In the genomic region with DNA sequence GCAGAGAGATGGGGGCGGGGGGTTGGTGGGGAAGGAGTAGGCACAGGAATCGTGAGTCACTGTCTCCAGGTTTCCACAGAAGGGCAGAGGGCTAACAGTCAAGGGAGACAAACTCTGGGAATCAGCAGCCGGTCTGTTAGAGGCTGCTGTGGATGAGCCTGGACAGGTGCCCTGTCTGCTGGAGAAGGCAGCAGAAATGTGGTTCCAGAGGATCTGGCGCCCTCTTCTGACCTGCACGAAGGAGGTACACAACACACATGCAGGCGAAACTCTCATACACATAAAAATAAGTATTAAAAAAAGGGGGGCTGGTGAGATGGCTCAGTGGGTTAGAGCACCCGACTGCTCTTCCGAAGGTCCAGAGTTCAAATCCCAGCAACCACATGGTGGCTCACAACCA, we compare ENCODE assay signal across 11 mouse cellular contexts. TPM values are rescaled to one million over a fixed set of nuclear protein-coding genes. Genes with fewer than 3 reads are reported as not detected.
DNase-seq lines count a peak whose midpoint lies in the region; ATAC-seq and TF ChIP-seq lines count a peak whose summit lies in the region.
"Had no signal": no experiment of that assay in that cellular context is flagged by ENCODE, and none has a peak within 500 bp of the region (broad histone marks: within the 10 kb centered on the region; RNA-seq: fewer than 3 reads in every experiment).

No protein-coding gene starts in this region.

- H3K4me2 ChIP-seq in liver, postnatal 0 days (ENCODE audit: low read depth, low read length): no peak overlapping the region
- H3K4me2 ChIP-seq: embryonic facial prominence, embryonic 15.5 days; lung, embryonic 15.5 days had no signal

- H3K36me3 ChIP-seq in MEL (ENCODE audit: control insufficient read depth in 1 of 2, insufficient read depth in 2 of 2, low read length in 2 of 2): no peaks in the 10 kb centered on the region
- H3K36me3 ChIP-seq in liver, postnatal 0 days (replicated peaks; ENCODE audit: insufficient read depth, low read length): no peaks in the 10 kb centered on the region
- H3K36me3 ChIP-seq: embryonic facial prominence, embryonic 15.5 days; lung, embryonic 15.5 days had no signal

- TF ChIP-seq EP300 in MEL (IDR thresholded peaks at IDR 0.05; ENCODE audit: low read depth in 1 of 2, low read length in 2 of 2): no peak
- no peak for TF ChIP-seq EP300 in liver, postnatal 0 days (IDR thresholded peaks at IDR 0.05; ENCODE audit: low read depth)

- no peaks in the 10 kb centered on the region for H3K79me2 ChIP-seq in MEL (ENCODE audit: control insufficient read depth, insufficient read depth, low read length, poor library complexity)

- no peaks in the 10 kb centered on the region for H3K4me1 ChIP-seq in MEL (ENCODE audit: control insufficient read depth in 1 of 2, insufficient read depth in 2 of 2, low read length in 2 of 2)
- H3K4me1 ChIP-seq in liver, postnatal 0 days (ENCODE audit: insufficient read depth): no peaks in the 10 kb centered on the region
- H3K4me1 ChIP-seq: embryonic facial prominence, embryonic 15.5 days; lung, embryonic 15.5 days had no signal

- ATAC-seq in liver, postnatal 0 days: no peak

- no peak for DNase-seq in layer of hippocampus, adult 2 months (ENCODE audit: low spot score in 2 of 2)
- DNase-seq in layer of hippocampus, postnatal 36 days: no peak
- peak; percentile 50 for DNase-seq in MEL (ENCODE audit: low read depth, low spot score)
- peak; percentile 3 for DNase-seq in c-Kit-positive CD71-positive TER-119-negative erythroid progenitor cells, embryonic 14.5 days (ENCODE audit: low read depth)
- DNase-seq in liver, postnatal 0 days: peak; percentile 18
- DNase-seq in spleen, adult 18-20 months: no peak
- DNase-seq in left cerebral cortex, adult 9 months (ENCODE audit: low spot score in 2 of 2): no peak
- DNase-seq in heart, adult 9 months (ENCODE audit: low spot score in 2 of 2): no peak

- H3K9ac ChIP-seq in MEL (ENCODE audit: control insufficient read depth, low read depth, low read length, poor library complexity, severe bottlenecking): no peak overlapping the region
- no peak overlapping the region for H3K9ac ChIP-seq in liver, postnatal 0 days (replicated peaks)
- H3K9ac ChIP-seq: embryonic facial prominence, embryonic 15.5 days; lung, embryonic 15.5 days had no signal

- peak; percentile 56 for TF ChIP-seq RAD21 in MEL (IDR thresholded peaks at IDR 0.05; ENCODE audit: low read depth, low read length)

- no peak overlapping the region for H3K4me3 ChIP-seq in layer of hippocampus, adult 2 months
- H3K4me3 ChIP-seq in MEL (ENCODE audit: control insufficient read depth in 1 of 2, insufficient read depth in 1 of 2, low read depth in 2 of 2, low read length in 2 of 2): no peak overlapping the region
- no peak overlapping the region for H3K4me3 ChIP-seq in liver, postnatal 0 days (ENCODE audit: low read depth, low read length)
- H3K4me3 ChIP-seq: embryonic facial prominence, embryonic 15.5 days; lung, embryonic 15.5 days had no signal

- H3K27me3 ChIP-seq in MEL (ENCODE audit: control insufficient read depth in 1 of 2, insufficient read depth in 2 of 2, low read length in 2 of 2): peaks cover 2 to 6% of the 10 kb centered on the region in 2 experiments
- H3K27me3 ChIP-seq in liver, postnatal 0 days (ENCODE audit: insufficient read depth, low read length): no peaks in the 10 kb centered on the region
- H3K27me3 ChIP-seq: embryonic facial prominence, embryonic 15.5 days; lung, embryonic 15.5 days had no signal

- 54% methylated on average over 8 of the region's 8 CpGs for WGBS in liver, postnatal 0 days (ENCODE audit: insufficient replicate concordance)

- TF ChIP-seq CTCF in layer of hippocampus, adult 2 months (conservative IDR thresholded peaks at IDR 0.05): peak; percentile 33; the same call in 1 of the 2 replicates
- peak; percentile 7 to 63 (median 56); a peak in 4 of 6 replicates for TF ChIP-seq CTCF in MEL (IDR thresholded peaks at IDR 0.05 in 2 of 3, conservative IDR thresholded peaks at IDR 0.05 in 1 of 3; ENCODE audit: control insufficient read depth in 1 of 3, insufficient read depth in 1 of 3, low read depth in 2 of 3, low read length in 3 of 3, poor library complexity in 1 of 3, severe bottlenecking in 1 of 3)
- TF ChIP-seq CTCF in liver, postnatal 0 days (IDR thresholded peaks at IDR 0.05; ENCODE audit: low read depth): peak; percentile 39

- H3K9me3 ChIP-seq in MEL (replicated peaks; ENCODE audit: insufficient read depth, low read length): no peaks in the 10 kb centered on the region
- no peaks in the 10 kb centered on the region for H3K9me3 ChIP-seq in liver, postnatal 0 days (ENCODE audit: low read length)
- H3K9me3 ChIP-seq: embryonic facial prominence, embryonic 15.5 days; lung, embryonic 15.5 days had no signal

- H3K27ac ChIP-seq in layer of hippocampus, adult 2 months: no peak overlapping the region
- H3K27ac ChIP-seq in MEL (ENCODE audit: control insufficient read depth, low read depth, low read length): no peak overlapping the region
- no peak overlapping the region for H3K27ac ChIP-seq in liver, postnatal 0 days (ENCODE audit: low read depth)
- H3K27ac ChIP-seq: embryonic facial prominence, embryonic 15.5 days; lung, embryonic 15.5 days had no signal

- no peak for TF ChIP-seq POLR2A in MEL (IDR thresholded peaks at IDR 0.05; ENCODE audit: control insufficient read depth in 1 of 2, insufficient read depth in 1 of 2, low read depth in 1 of 2, low read length in 2 of 2, poor library complexity in 1 of 2)

TF ChIP-seq in MEL, 35 proteins besides CTCF, POLR2A, EP300 and RAD21:
- TF ChIP-seq USF1 (IDR thresholded peaks at IDR 0.05; ENCODE audit: low read depth, low read length) (no peak), HCFC1 (IDR thresholded peaks at IDR 0.05; ENCODE audit: low read depth, low read length) (no peak), ELF1 (IDR thresholded peaks at IDR 0.05; ENCODE audit: low read depth, low read length) (no peak), POLR2AphosphoS5 (IDR thresholded peaks at IDR 0.05; ENCODE audit: borderline replicate concordance, low read depth, low read length) (no peak), BHLHE40 (IDR thresholded peaks at IDR 0.05; ENCODE audit: borderline replicate concordance, low read depth, low read length) (no peak), CHD1 (IDR thresholded peaks at IDR 0.05; ENCODE audit: low read depth, low read length) (no peak), MAX (IDR thresholded peaks at IDR 0.05; ENCODE audit: low read length) (no peak), TCF12 (IDR thresholded peaks at IDR 0.05; ENCODE audit: low read depth, low read length) (no peak), MXI1 (IDR thresholded peaks at IDR 0.05; ENCODE audit: low read depth, low read length) (no peak), SMC3 (IDR thresholded peaks at IDR 0.05; ENCODE audit: low read depth, low read length) (peak; percentile 52), NRF1 (IDR thresholded peaks at IDR 0.05; ENCODE audit: insufficient read depth, low read depth, low read length, poor library complexity, severe bottlenecking) (no peak), UBTF (IDR thresholded peaks at IDR 0.05; ENCODE audit: borderline replicate concordance, insufficient read depth, low read depth, low read length) (no peak), MEF2A (IDR thresholded peaks at IDR 0.05; ENCODE audit: extremely low read depth, insufficient replicate concordance, low read depth, low read length, poor library complexity, severe bottlenecking) (no peak), ZC3H11A (IDR thresholded peaks at IDR 0.05; ENCODE audit: low read depth, low read length) (peak; percentile 28; the same call in 1 of the 2 replicates)
TF ChIP-seq in MEL: peak in this region for 2.

RNA-seq across cellular contexts. Expression of a gene that starts 13.3 kb away (rescaled TPM):
- not detected for total RNA-seq in layer of hippocampus, adult 2 months (2021)
- total RNA-seq in layer of hippocampus, postnatal 36 days (2021): not detected
- not detected in 2 replicates for total RNA-seq in MEL (2012; rRNA removed)
- not detected for polyA plus RNA-seq in MEL (2012; ENCODE audit: insufficient read depth in 1 of 2, insufficient read length in 2 of 2, low read depth in 1 of 2, low replicate concordance in 2 of 2, missing spikeins in 1 of 2)
- polyA plus RNA-seq in liver, postnatal 0 days (2015; fragmentation: Nextera tagmentation; extraction: Ambion mirVana): not detected in 2 replicates
- polyA plus RNA-seq: embryonic facial prominence, embryonic 15.5 days; lung, embryonic 15.5 days; stomach, embryonic 16.5 days had no signal

RNA-seq across cellular contexts. Expression of a gene that starts 27.9 kb away (rescaled TPM):
- total RNA-seq in layer of hippocampus, adult 2 months (2021): not detected
- total RNA-seq in layer of hippocampus, postnatal 36 days (2021): not detected
- not detected in 2 replicates for total RNA-seq in MEL (2012; rRNA removed)
- polyA plus RNA-seq in MEL (2012; ENCODE audit: insufficient read depth in 1 of 2, insufficient read length in 2 of 2, low read depth in 1 of 2, low replicate concordance in 2 of 2, missing spikeins in 1 of 2): not detected
- not detected in 2 replicates for polyA plus RNA-seq in liver, postnatal 0 days (2015; fragmentation: Nextera tagmentation; extraction: Ambion mirVana)
- polyA plus RNA-seq: embryonic facial prominence, embryonic 15.5 days; lung, embryonic 15.5 days had no signal

RNA-seq across cellular contexts. Expression of a gene that starts 55.5 kb away (rescaled TPM):
- 10 to 100 TPM; 39.0 to 40.4 TPM for total RNA-seq in layer of hippocampus, adult 2 months (2021)
- total RNA-seq in layer of hippocampus, postnatal 36 days (2021): 10 to 100 TPM; 35.0 to 36.8 TPM
- total RNA-seq in MEL (2012; rRNA removed): 44.7 and 45.2 TPM in 2 replicates
- 10 to 100 TPM in 1 of 2 experiments, not detected in 1; 69.7 TPM for polyA plus RNA-seq in MEL (2012; ENCODE audit: insufficient read depth in 1 of 2, insufficient read length in 2 of 2, low read depth in 1 of 2, low replicate concordance in 2 of 2, missing spikeins in 1 of 2)
- 14.6 TPM in 2 replicates for polyA plus RNA-seq in liver, postnatal 0 days (2015; fragmentation: Nextera tagmentation; extraction: Ambion mirVana)

Comparison
In these comparisons a context has a peak if more than half of its experiments do, and no peak if none do; other contexts are left out.
1. DNase-seq: peak in MEL (single experiment), c-Kit-positive CD71-positive TER-119-negative erythroid progenitor cells, embryonic 14.5 days (single experiment) and liver, postnatal 0 days (single experiment); none in layer of hippocampus, adult 2 months (0 of 2), layer of hippocampus, postnatal 36 days (0 of 2), spleen, adult 18-20 months (0 of 2), left cerebral cortex, adult 9 months (0 of 2) and heart, adult 9 months (0 of 2).
2. Peak in every context shown above with its lines, with median percentiles within 50 percentile points of each other: CTCF ChIP-seq.